Mouse (Mus musculus) forebrain, embryonic 16.5 days (tissue): ENCODE data around the gene Ascc3. TPM values are rescaled to one million over a fixed set of nuclear protein-coding genes. Genes with fewer than 3 reads are reported as not detected.

ENCODE experiments used
- ATAC-seq: fragments of 200-750 bp; cut with Nextera tagmentation; 2 replicates; pipeline ENCODE4 v1.8.0; 2017; ENCODE audit warnings: mild to moderate bottlenecking, moderate library complexity
- H3K27ac ChIP-seq: fragments of 300-500 bp; sonication (generic); 2 replicates; pipeline ENCODE4 v1.5.1; 2014; ENCODE audit warnings: low read length, control low read depth
- H3K27me3 ChIP-seq: fragments of 300-500 bp; sonication (generic); replicated peaks from 2 replicates; pipeline ENCODE4 v1.6.1; 2014; ENCODE audit warnings: low read length; ENCODE audit not compliant: control insufficient read depth, insufficient read depth
- H3K36me3 ChIP-seq: fragments of 300-500 bp; sonication (generic); 2 replicates; pipeline ENCODE4 v1.6.1; 2014; ENCODE audit not compliant: control insufficient read depth, insufficient read depth
- H3K4me1 ChIP-seq: fragments of 300-500 bp; sonication (generic); replicated peaks from 2 replicates; pipeline ENCODE4 v1.6.1; 2014; ENCODE audit warnings: low read length; ENCODE audit not compliant: control insufficient read depth, insufficient read depth
- H3K4me2 ChIP-seq: fragments of 300-500 bp; sonication (generic); 2 replicates; pipeline ENCODE4 v1.6.1; 2014; ENCODE audit warnings: mild to moderate bottlenecking, low read length, control low read depth
- H3K4me3 ChIP-seq: fragments of 300-500 bp; sonication (generic); replicated peaks from 2 replicates; pipeline ENCODE4 v1.5.1; 2014; ENCODE audit warnings: mild to moderate bottlenecking, low read length, control low read depth
- H3K9ac ChIP-seq: fragments of 300-500 bp; sonication (generic); replicated peaks from 2 replicates; pipeline ENCODE4 v1.6.1; 2014; ENCODE audit warnings: low read depth, low read length, control low read depth
- H3K9me3 ChIP-seq: fragments of 300-500 bp; sonication (generic); 2 replicates; pipeline ENCODE4 v1.6.1; 2016; ENCODE audit warnings: low read length; ENCODE audit not compliant: control insufficient read depth
- WGBS: fragments of 180-500 bp; shearing (Covaris S2); extraction: QIAGEN DNeasy Blood & Tissue Kit; methylation state at CpG from one replicate; pipeline ENCODE4 v1.1.7; 2014; 5-methylcytosine and 5-hydroxymethylcytosine counted together
- polyA plus RNA-seq: library from polyadenylated mRNA; unstranded; fragments of >200 nt; fragmentation: Nextera tagmentation; extraction: Ambion mirVana; gene quantifications from 2 replicates; pipeline ENCODE4 v1.2.1, GENCODE M21; 2015

Ascc3 gene
- polyA plus RNA-seq, 1 experiment from 2014 or later: 20.2 TPM

DNA sequence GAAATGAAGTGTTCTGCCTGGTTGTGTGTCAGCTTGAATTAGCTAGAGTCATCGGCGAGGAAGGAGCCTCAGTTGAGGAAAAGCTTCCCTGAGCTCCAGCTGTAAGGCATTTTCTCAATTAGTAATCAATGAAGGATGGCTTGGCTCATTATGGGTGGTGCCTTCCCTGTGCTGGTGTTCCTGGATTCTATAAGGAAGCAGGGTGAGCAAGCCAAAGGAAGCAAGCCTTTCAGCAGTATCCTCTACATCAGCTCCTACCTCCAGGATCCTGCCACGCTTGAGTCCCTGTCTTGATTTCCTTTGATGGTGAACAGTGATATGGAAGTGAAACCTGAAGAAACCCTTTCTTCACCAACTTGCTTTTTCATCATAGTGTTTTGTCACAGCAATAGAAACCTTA is 118.8 kb downstream of the Ascc3 start:
- Histone ChIP-seq H3K9ac (no peak overlapping the region), H3K4me3 (no peak overlapping the region), H3K4me1 (no peaks in the 10 kb centered on the region), H3K4me2 (no peak overlapping the region), H3K27me3 (no peaks in the 10 kb centered on the region), H3K36me3 (no peaks in the 10 kb centered on the region), H3K27ac (no peak overlapping the region), H3K9me3 (no peaks in the 10 kb centered on the region)
- no peak for ATAC-seq
- 62% methylated on average over 3 of the region's 3 CpGs for WGBS

DNA sequence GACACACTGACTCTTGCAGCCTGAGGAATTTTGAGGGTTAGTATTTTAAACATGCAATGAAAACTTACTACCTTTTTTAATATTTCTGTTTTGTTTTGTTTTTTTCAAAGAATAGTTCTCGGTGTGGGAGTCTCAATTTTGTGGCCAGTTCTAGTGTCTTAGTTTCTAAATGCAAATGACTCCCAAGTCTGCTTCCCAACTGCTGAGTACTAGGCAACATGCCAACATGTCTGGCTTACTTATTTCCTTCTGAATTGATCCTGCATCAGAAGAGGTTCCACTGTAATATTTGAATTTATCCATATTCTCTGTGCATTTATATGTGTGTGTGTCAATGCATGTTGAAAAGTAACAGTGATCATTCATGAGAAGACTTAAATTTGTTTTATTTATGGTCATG is 119.3 kb downstream of the Ascc3 start:
- ATAC-seq: peak; percentile 62; the same call in 1 of the 2 replicates
- no peak overlapping the region for H3K4me3 ChIP-seq
- no peaks in the 10 kb centered on the region for H3K9me3 ChIP-seq
- H3K4me1 ChIP-seq: no peaks in the 10 kb centered on the region
- H3K36me3 ChIP-seq: no peaks in the 10 kb centered on the region
- WGBS: 32% methylated on average over 1 of the region's 1 CpGs
- H3K27ac ChIP-seq: no peak overlapping the region
- H3K4me2 ChIP-seq: no peak overlapping the region
- H3K27me3 ChIP-seq: no peaks in the 10 kb centered on the region
- H3K9ac ChIP-seq: no peak overlapping the region

DNA sequence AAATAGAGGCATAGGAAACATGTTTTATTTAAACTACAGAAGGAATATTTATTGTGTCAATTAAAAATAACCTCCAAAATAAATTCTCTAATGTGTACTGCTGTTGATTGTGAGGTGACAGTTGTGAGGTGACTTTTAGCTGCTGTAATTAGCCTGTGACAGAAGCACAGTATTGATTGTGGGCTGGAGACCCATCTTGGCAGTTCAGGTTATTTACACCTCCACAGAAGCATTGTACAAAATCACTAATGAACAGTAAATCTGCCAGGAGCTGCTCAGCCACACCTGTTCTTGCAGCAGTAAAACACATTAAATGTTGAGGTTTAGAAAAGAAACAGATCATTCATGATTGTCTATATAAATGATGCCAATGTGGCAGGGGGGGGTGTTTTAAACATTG is 141.0 kb downstream of the Ascc3 start:
- 0 out of 2 replicates have a peak, but pooled peaks cover 5% of the 10 kb centered on the region for H3K36me3 ChIP-seq
- no peak overlapping the region for H3K4me2 ChIP-seq
- ATAC-seq: no peak
- H3K9me3 ChIP-seq: no peaks in the 10 kb centered on the region
- no peak overlapping the region for H3K4me3 ChIP-seq
- no peaks in the 10 kb centered on the region for H3K27me3 ChIP-seq
- no peak overlapping the region for H3K27ac ChIP-seq
- no peaks in the 10 kb centered on the region for H3K4me1 ChIP-seq
- H3K9ac ChIP-seq: no peak overlapping the region

DNA sequence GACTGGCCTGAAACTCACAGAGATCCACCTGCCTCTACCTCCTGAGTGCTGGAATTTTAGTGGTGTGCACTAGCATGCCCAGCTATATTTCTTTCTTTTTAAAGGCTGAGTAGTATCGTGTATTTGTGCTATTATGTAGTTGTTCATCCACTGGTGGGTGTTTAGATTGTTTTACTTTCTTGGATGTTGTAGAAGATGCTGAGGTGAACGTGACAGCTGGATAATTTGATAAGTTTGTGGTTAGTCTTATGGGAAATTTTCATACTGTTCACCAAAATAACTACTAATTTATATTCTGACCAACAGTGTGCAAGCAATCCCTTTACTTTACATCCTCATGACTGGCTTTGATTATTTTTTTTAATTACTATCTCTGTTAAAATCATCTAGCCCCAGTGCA is 169.6 kb downstream of the Ascc3 start:
- no peak for ATAC-seq
- no peak overlapping the region for H3K27ac ChIP-seq
- H3K4me3 ChIP-seq: no peak overlapping the region
- H3K9me3 ChIP-seq: no peaks in the 10 kb centered on the region
- H3K36me3 ChIP-seq: no peaks in the 10 kb centered on the region
- H3K27me3 ChIP-seq: no peaks in the 10 kb centered on the region
- 79% methylated on average over 2 of the region's 2 CpGs for WGBS
- H3K4me1 ChIP-seq: peaks cover 5% of the 10 kb centered on the region
- no peak overlapping the region for H3K4me2 ChIP-seq
- H3K9ac ChIP-seq: no peak overlapping the region

DNA sequence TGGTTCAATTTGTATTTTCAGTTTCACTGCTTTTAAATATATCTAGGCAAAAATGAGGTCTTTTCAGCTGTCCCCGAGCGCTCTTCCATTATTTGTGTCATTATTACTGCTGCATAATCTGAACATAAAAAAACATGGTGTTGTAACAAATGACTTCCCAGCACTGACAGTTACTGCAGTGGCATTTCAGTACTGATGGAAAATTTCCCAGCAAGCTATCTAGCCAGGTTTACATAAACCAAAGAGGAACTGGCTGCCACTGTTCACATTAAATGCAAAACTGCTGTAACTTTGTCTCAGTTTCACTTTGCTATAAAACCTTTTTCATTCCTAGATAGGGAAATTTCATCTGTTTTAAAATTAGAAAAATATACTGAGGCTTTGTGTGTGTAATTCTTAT is 170.5 kb downstream of the Ascc3 start:
- no peak overlapping the region for H3K4me2 ChIP-seq
- H3K9ac ChIP-seq: no peak overlapping the region
- no peaks in the 10 kb centered on the region for H3K27me3 ChIP-seq
- ATAC-seq: no peak
- H3K4me1 ChIP-seq: peaks cover 5% of the 10 kb centered on the region
- H3K9me3 ChIP-seq: no peaks in the 10 kb centered on the region
- H3K27ac ChIP-seq: no peak overlapping the region
- H3K36me3 ChIP-seq: no peaks in the 10 kb centered on the region
- no peak overlapping the region for H3K4me3 ChIP-seq
- 61% methylated on average over 2 of the region's 2 CpGs for WGBS

DNA sequence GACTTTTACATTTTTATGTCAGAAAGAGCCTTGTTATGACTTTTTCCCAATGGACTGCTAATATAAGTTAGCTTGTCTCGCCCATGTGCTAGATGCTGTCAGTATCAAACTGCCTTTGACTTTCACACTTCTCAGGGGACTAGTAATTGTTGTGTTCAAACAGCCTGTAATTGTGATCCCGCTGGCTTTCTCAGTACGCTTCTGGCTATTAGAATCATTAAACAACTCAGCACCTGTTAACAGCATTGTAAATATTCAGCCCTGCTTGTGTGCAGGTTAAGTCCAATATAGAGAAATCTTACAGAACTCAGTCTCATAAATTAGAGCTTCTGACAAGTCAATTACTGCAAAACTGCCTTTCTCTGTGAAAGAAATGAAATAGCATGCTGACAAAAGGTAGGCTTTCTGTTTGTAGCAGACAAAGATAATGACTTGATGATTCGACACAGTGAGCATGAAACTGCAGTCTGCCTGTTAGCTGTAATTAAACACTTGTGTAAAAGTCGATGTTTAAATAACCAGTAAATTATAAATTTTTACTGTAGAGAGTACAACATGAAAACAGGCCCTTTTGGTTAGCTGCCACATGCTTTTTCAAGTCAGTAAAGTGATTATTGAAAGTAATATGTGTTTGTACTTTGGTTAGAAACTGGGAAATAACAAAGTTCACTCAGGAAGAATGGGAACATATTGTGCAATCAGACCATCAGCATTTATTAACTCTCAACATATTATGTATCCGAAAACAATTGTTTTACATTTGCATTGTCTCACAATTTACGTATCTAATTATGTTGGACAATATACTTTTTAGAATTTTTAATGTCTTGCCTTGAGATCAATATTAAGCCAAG is 171.2 kb downstream of the Ascc3 start:
- 28% methylated on average over 7 of the region's 7 CpGs for WGBS
- Histone ChIP-seq H3K4me1 (peaks cover 5% of the 10 kb centered on the region), H3K4me2 (no peak overlapping the region), H3K4me3 (no peak overlapping the region), H3K36me3 (no peaks in the 10 kb centered on the region), H3K9me3 (no peaks in the 10 kb centered on the region), H3K27me3 (no peaks in the 10 kb centered on the region), H3K9ac (no peak overlapping the region), H3K27ac (no peak overlapping the region)
- peak; percentile 59; the same call in 1 of the 2 replicates for ATAC-seq

DNA sequence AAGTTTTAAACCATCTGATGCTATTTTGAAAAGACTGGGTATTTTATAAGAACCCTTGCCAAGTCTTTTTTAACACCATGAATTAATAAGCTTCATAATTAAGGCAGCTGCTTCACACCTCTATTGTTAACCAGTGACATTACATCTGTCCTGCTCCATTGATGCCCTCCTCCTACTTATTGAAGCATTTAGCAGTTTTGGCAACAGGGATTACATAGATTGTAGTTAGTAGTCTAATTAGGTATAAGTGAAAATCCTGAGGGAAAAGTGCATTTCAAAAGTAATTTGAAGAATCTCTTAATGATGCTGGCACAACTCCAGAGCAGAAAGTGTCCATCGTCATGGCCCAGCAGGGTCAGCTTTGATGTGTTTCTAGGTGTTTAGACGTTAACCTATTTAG is 180.3 kb downstream of the Ascc3 start:
- Histone ChIP-seq H3K36me3 (no peaks in the 10 kb centered on the region), H3K9me3 (no peaks in the 10 kb centered on the region), H3K9ac (no peak overlapping the region), H3K27ac (no peak overlapping the region), H3K4me3 (no peak overlapping the region), H3K4me1 (peaks cover 3% of the 10 kb centered on the region), H3K27me3 (no peaks in the 10 kb centered on the region), H3K4me2 (no peak overlapping the region)
- 7% methylated on average over 2 of the region's 2 CpGs for WGBS
- ATAC-seq: peak; percentile 82

DNA sequence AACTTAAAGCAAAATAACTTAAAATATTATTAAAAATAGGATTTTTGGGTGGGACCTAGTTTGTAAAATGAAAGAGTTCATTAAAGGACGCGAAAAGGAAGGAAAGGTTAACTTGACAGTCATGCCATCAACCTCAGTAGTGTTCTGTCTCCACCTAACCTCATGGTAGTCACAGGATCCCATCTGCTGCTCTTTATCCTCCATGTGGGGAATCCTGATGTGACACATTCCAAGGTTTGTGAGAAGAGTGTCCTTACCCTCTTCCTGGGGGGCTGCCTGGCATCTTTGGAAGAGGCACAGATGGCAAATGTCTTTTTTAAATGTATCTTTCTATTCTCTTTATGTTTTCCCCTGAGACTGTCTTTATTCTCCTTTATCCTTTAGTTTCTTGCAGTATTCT is 181.4 kb downstream of the Ascc3 start:
- ATAC-seq: peak; percentile 47; the same call in 1 of the 2 replicates

DNA sequence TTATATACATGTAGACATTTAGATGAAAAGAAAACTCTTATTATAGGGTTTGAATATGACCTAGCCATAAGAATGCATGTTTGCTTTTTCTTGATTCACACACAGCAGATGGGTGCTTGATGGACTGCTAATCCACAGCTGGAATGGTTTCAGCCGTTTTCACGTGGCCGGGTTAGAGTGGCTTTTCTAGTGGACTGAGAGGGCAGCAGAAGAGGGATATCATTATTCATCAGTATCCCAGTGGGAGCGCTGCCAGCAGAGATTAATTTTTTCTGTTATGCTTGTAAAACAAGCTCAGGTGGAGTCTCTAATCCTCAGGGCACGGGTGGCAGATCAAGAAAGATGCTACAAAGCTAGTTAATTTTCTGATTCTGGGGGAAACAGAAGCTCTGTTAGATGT is 200.4 kb downstream of the Ascc3 start:
- H3K27ac ChIP-seq: no peak overlapping the region
- H3K4me1 ChIP-seq: no peaks in the 10 kb centered on the region
- no peak overlapping the region for H3K4me2 ChIP-seq
- H3K36me3 ChIP-seq: no peaks in the 10 kb centered on the region
- H3K27me3 ChIP-seq: no peaks in the 10 kb centered on the region
- 38% methylated on average over 5 of the region's 5 CpGs for WGBS
- H3K9me3 ChIP-seq: no peaks in the 10 kb centered on the region
- no peak overlapping the region for H3K4me3 ChIP-seq
- H3K9ac ChIP-seq: no peak overlapping the region
- ATAC-seq: no peak

More for the DNA sequence above, 181.4 kb downstream of the Ascc3 start:
- H3K4me1 ChIP-seq: peaks cover 3% of the 10 kb centered on the region
- WGBS: 81% methylated on average over 2 of the region's 2 CpGs
- H3K4me2 ChIP-seq: no peak overlapping the region
- H3K27me3 ChIP-seq: no peaks in the 10 kb centered on the region
- no peaks in the 10 kb centered on the region for H3K36me3 ChIP-seq
- no peak overlapping the region for H3K9ac ChIP-seq
- no peak overlapping the region for H3K27ac ChIP-seq
- no peaks in the 10 kb centered on the region for H3K9me3 ChIP-seq
- H3K4me3 ChIP-seq: no peak overlapping the region
